Mouse (Mus musculus): ENCODE measurements around the gene Swt1. TPM values are rescaled to one million over a fixed set of nuclear protein-coding genes. Genes with fewer than 3 reads are reported as not detected.
"Not testable (repeated sequence)": the region's sequence is repeated elsewhere in the genome, so short reads cannot be mapped to it uniquely, and the experiment has no call there.

The Swt1 gene
- 24.9 TPM in 2 replicates for polyA plus RNA-seq (2014; fragmentation: Nextera tagmentation; extraction: Ambion mirVana)

- Histone ChIP-seq H3K9me3 (ENCODE audit: low read depth, low read length) (no peaks in the 10 kb centered on the region), H3K36me3 (ENCODE audit: insufficient read depth) (peaks cover 10% of the 10 kb centered on the region; the same call in 1 of the 2 replicates), H3K4me3 (ENCODE audit: low read depth, low read length) (peak within 1 kb of the TSS; percentile 93), H3K4me2 (peak within 1 kb of the TSS; percentile 73), H3K9ac (peak within 1 kb of the TSS; percentile 95), H3K4me1 (ENCODE audit: insufficient read depth) (peaks cover 12% of the 10 kb centered on the region; the same call in 1 of the 2 replicates), H3K27ac (ENCODE audit: low read depth) (peak within 1 kb of the TSS; percentile 97), H3K27me3 (ENCODE audit: insufficient read depth, low read length) (no peaks in the 10 kb centered on the region)
- TF ChIP-seq CTCF (IDR thresholded peaks at IDR 0.05; ENCODE audit: low read depth) = no peak
- ATAC-seq (ENCODE audit: insufficient read depth) = peak; percentile 99
- peak; percentile 100 for DNase-seq
- under 1% methylated on average over 74 of the region's 74 CpGs for WGBS
These were observed at the start of gene Swt1, which contains the start of gene Trmt1l for GRCm38 (mm10) chr1:151428263-151429221. Gene Swt1, minus strand, starts transcription at chr1:151428455. Gene Trmt1l, plus strand, starts transcription at chr1:151428542.

- H3K9me3 ChIP-seq (ENCODE audit: low read depth, low read length); H3K4me3 ChIP-seq (ENCODE audit: low read depth, low read length); H3K9ac ChIP-seq; H3K4me1 ChIP-seq (ENCODE audit: insufficient read depth); ATAC-seq (ENCODE audit: insufficient read depth); DNase-seq; H3K27ac ChIP-seq (ENCODE audit: low read depth); H3K27me3 ChIP-seq (ENCODE audit: insufficient read depth, low read length); H3K4me2 ChIP-seq: not testable (repeated sequence)
- peaks cover 69% of the 10 kb centered on the region for H3K36me3 ChIP-seq (ENCODE audit: insufficient read depth)
- WGBS = 90% methylated on average over 8 of the region's 8 CpGs
These were observed 44.1 kb upstream of the Swt1 start for GRCm38 (mm10) chr1:151472386-151472785.

- Histone ChIP-seq H3K27me3 (ENCODE audit: insufficient read depth, low read length) (no peaks in the 10 kb centered on the region), H3K27ac (ENCODE audit: low read depth) (no peak overlapping the region), H3K4me2 (no peak overlapping the region), H3K9me3 (ENCODE audit: low read depth, low read length) (no peaks in the 10 kb centered on the region), H3K9ac (no peak overlapping the region), H3K36me3 (ENCODE audit: insufficient read depth) (peaks cover 62% of the 10 kb centered on the region), H3K4me3 (ENCODE audit: low read depth, low read length) (no peak overlapping the region), H3K4me1 (ENCODE audit: insufficient read depth) (no peaks in the 10 kb centered on the region)
- no peak for ATAC-seq (ENCODE audit: insufficient read depth)
- no peak for TF ChIP-seq CTCF (IDR thresholded peaks at IDR 0.05; ENCODE audit: low read depth)
- no peak for DNase-seq
- 65% methylated on average over 7 of the region's 7 CpGs for WGBS
These were observed 43.2 kb upstream of the Swt1 start for GRCm38 (mm10) chr1:151471429-151471828.

- no peaks in the 10 kb centered on the region for H3K9me3 ChIP-seq (ENCODE audit: low read depth, low read length)
- H3K27ac ChIP-seq (ENCODE audit: low read depth) = no peak overlapping the region
- peaks cover 22% of the 10 kb centered on the region for H3K36me3 ChIP-seq (ENCODE audit: insufficient read depth)
- no peak overlapping the region for H3K9ac ChIP-seq
- H3K4me2 ChIP-seq = no peak overlapping the region
- 73% methylated on average over 4 of the region's 4 CpGs for WGBS
- DNase-seq = no peak
- ATAC-seq (ENCODE audit: insufficient read depth) = 0 out of 2 replicates have a peak, but pooled peaks have one; percentile 31
- H3K27me3 ChIP-seq (ENCODE audit: insufficient read depth, low read length) = no peaks in the 10 kb centered on the region
- no peaks in the 10 kb centered on the region for H3K4me1 ChIP-seq (ENCODE audit: insufficient read depth)
- no peak for TF ChIP-seq CTCF (IDR thresholded peaks at IDR 0.05; ENCODE audit: low read depth)
- no peak overlapping the region for H3K4me3 ChIP-seq (ENCODE audit: low read depth, low read length)
These were observed 38.3 kb upstream of the Swt1 start for GRCm38 (mm10) chr1:151466571-151466970.

GRCm38 (mm10) chr1:151464914-151465313 is 36.7 kb upstream of the Swt1 start:
- H3K27me3 ChIP-seq (ENCODE audit: insufficient read depth, low read length) = no peaks in the 10 kb centered on the region
- no peaks in the 10 kb centered on the region for H3K9me3 ChIP-seq (ENCODE audit: low read depth, low read length)
- H3K4me1 ChIP-seq (ENCODE audit: insufficient read depth) = no peaks in the 10 kb centered on the region
- no peak overlapping the region for H3K4me3 ChIP-seq (ENCODE audit: low read depth, low read length)
- ATAC-seq (ENCODE audit: insufficient read depth) (no peak), DNase-seq (no peak)
- 69% methylated on average over 4 of the region's 4 CpGs for WGBS
- no peak overlapping the region for H3K4me2 ChIP-seq
- peaks cover 23% of the 10 kb centered on the region for H3K36me3 ChIP-seq (ENCODE audit: insufficient read depth)
- no peak overlapping the region for H3K27ac ChIP-seq (ENCODE audit: low read depth)
- TF ChIP-seq CTCF (IDR thresholded peaks at IDR 0.05; ENCODE audit: low read depth) = no peak
- no peak overlapping the region for H3K9ac ChIP-seq

GRCm38 (mm10) chr1:151461265-151461664 is 33.0 kb upstream of the Swt1 start:
- ATAC-seq (ENCODE audit: insufficient read depth) = no peak
- 78% methylated on average over 9 of the region's 9 CpGs for WGBS
- peak; percentile 27 for DNase-seq

GRCm38 (mm10) chr1:151457087-151457486 is 28.8 kb upstream of the Swt1 start:
- peaks cover 64% of the 10 kb centered on the region for H3K36me3 ChIP-seq (ENCODE audit: insufficient read depth)
- no peaks in the 10 kb centered on the region for H3K9me3 ChIP-seq (ENCODE audit: low read depth, low read length)
- no peak for DNase-seq
- ATAC-seq (ENCODE audit: insufficient read depth) = no peak
- no peaks in the 10 kb centered on the region for H3K27me3 ChIP-seq (ENCODE audit: insufficient read depth, low read length)
- no peak overlapping the region for H3K4me2 ChIP-seq
- H3K27ac ChIP-seq (ENCODE audit: low read depth) = no peak overlapping the region
- H3K4me3 ChIP-seq (ENCODE audit: low read depth, low read length) = no peak overlapping the region
- H3K4me1 ChIP-seq (ENCODE audit: insufficient read depth) = no peaks in the 10 kb centered on the region
- no peak for TF ChIP-seq CTCF (IDR thresholded peaks at IDR 0.05; ENCODE audit: low read depth)
- no peak overlapping the region for H3K9ac ChIP-seq
- 64% methylated on average over 5 of the region's 5 CpGs for WGBS

More at GRCm38 (mm10) chr1:151461265-151461664, 33.0 kb upstream of the Swt1 start:
- H3K9ac ChIP-seq = no peak overlapping the region
- H3K4me3 ChIP-seq (ENCODE audit: low read depth, low read length) = no peak overlapping the region
- TF ChIP-seq CTCF (IDR thresholded peaks at IDR 0.05; ENCODE audit: low read depth) = peak; percentile 45; the same call in 1 of the 2 replicates
- H3K27me3 ChIP-seq (ENCODE audit: insufficient read depth, low read length) = no peaks in the 10 kb centered on the region
- no peak overlapping the region for H3K27ac ChIP-seq (ENCODE audit: low read depth)
- no peaks in the 10 kb centered on the region for H3K4me1 ChIP-seq (ENCODE audit: insufficient read depth)
- no peak overlapping the region for H3K4me2 ChIP-seq
- no peaks in the 10 kb centered on the region for H3K9me3 ChIP-seq (ENCODE audit: low read depth, low read length)
- H3K36me3 ChIP-seq (ENCODE audit: insufficient read depth) = peaks cover 42% of the 10 kb centered on the region
